Comparison of ENCODE assay signal across 8 mouse cellular contexts in genomic region chr8:12397346-12397925, GRCm38 (mm10). TPM values are rescaled to one million over a fixed set of nuclear protein-coding genes. Genes with fewer than 3 reads are reported as not detected.
A peak's percentile ranks its signal among the peaks of the same experiment; 100 is the strongest.
DNase-seq lines count a peak whose midpoint lies in the region; ATAC-seq and TF ChIP-seq lines count a peak whose summit lies in the region.

No protein-coding gene starts in this region.

- no peak for TF ChIP-seq POLR2A in lung, adult 2 months (IDR thresholded peaks at IDR 0.05; ENCODE audit: borderline replicate concordance, extremely low read depth, low read depth, low read length)
- TF ChIP-seq POLR2A in olfactory bulb, adult 2 months (IDR thresholded peaks at IDR 0.05; ENCODE audit: insufficient read depth, low read depth, low read length) = no peak; the same call in none of the 2 replicates

- ATAC-seq in lung, embryonic 15.5 days (ENCODE audit: borderline replicate concordance, extremely low read depth, low FRiP score, low TSS enrichment) = no peak
- no peak for ATAC-seq in forebrain, embryonic 11.5 days (replicated peaks; ENCODE audit: low FRiP score)
- ATAC-seq in intestine, postnatal 0 days = no peak

- no peak for TF ChIP-seq CTCF in lung, adult 2 months (IDR thresholded peaks at IDR 0.05; ENCODE audit: insufficient read depth, low read length)
- TF ChIP-seq CTCF in intestine, postnatal 0 days (IDR thresholded peaks at IDR 0.05; ENCODE audit: low read depth) = no peak
- TF ChIP-seq CTCF in olfactory bulb, adult 2 months (IDR thresholded peaks at IDR 0.05; ENCODE audit: insufficient read depth, low read depth, low read length) = no peak

- H3K4me3 ChIP-seq in lung, embryonic 15.5 days = peak overlapping the region; percentile 33
- H3K4me3 ChIP-seq in lung, adult 2 months (replicated peaks; ENCODE audit: extremely low read depth, low read depth, low read length) = no peak overlapping the region
- H3K4me3 ChIP-seq in forebrain, embryonic 11.5 days (ENCODE audit: low read depth, low read length) = peak overlapping the region; percentile 94
- H3K4me3 ChIP-seq in intestine, postnatal 0 days (ENCODE audit: low read depth, low read length) = no peak overlapping the region; the same call in 1 of the 2 replicates
- H3K4me3 ChIP-seq in olfactory bulb, adult 2 months (ENCODE audit: insufficient read depth, low read depth, low read length) = peak overlapping the region; percentile 82

- H3K36me3 ChIP-seq in lung, embryonic 15.5 days = no peaks in the 10 kb centered on the region
- H3K36me3 ChIP-seq in forebrain, embryonic 11.5 days (ENCODE audit: control insufficient read depth, insufficient read depth, low read length) = no peaks in the 10 kb centered on the region
- no peaks in the 10 kb centered on the region for H3K36me3 ChIP-seq in intestine, postnatal 0 days (ENCODE audit: control insufficient read depth, insufficient read depth)

- H3K9me3 ChIP-seq in lung, embryonic 15.5 days = no peaks in the 10 kb centered on the region
- H3K9me3 ChIP-seq in forebrain, embryonic 11.5 days (ENCODE audit: control insufficient read depth, low read length) = no peaks in the 10 kb centered on the region
- H3K9me3 ChIP-seq in intestine, postnatal 0 days (ENCODE audit: control insufficient read depth) = no peaks in the 10 kb centered on the region

- peak overlapping the region; percentile 46 for H3K4me2 ChIP-seq in lung, embryonic 15.5 days
- peak overlapping the region; percentile 71 for H3K4me2 ChIP-seq in forebrain, embryonic 11.5 days (ENCODE audit: low read depth, low read length, severe bottlenecking)
- H3K4me2 ChIP-seq in intestine, postnatal 0 days (replicated peaks; ENCODE audit: low read depth) = peak overlapping the region; percentile 44

- H3K27ac ChIP-seq in lung, embryonic 15.5 days = no peak overlapping the region
- peak overlapping the region; percentile 99 for H3K27ac ChIP-seq in forebrain, embryonic 11.5 days (ENCODE audit: low read depth, low read length)
- no peak overlapping the region for H3K27ac ChIP-seq in intestine, postnatal 0 days (ENCODE audit: low read depth, low read length)
- peak overlapping the region; percentile 94 for H3K27ac ChIP-seq in olfactory bulb, adult 2 months (ENCODE audit: insufficient read depth, low read depth, low read length)

- peaks cover 99% of the 10 kb centered on the region for H3K27me3 ChIP-seq in lung, embryonic 15.5 days
- H3K27me3 ChIP-seq in forebrain, embryonic 11.5 days (ENCODE audit: control insufficient read depth, insufficient read depth, low read length) = peaks cover 13% of the 10 kb centered on the region
- H3K27me3 ChIP-seq in intestine, postnatal 0 days (replicated peaks; ENCODE audit: control insufficient read depth, insufficient read depth, low read length) = peaks cover 99% of the 10 kb centered on the region

- no peak for DNase-seq in lung, adult 2 months
- peak; percentile 75 for DNase-seq in forebrain, embryonic 11.5 days (ENCODE audit: low spot score)
- no peak for DNase-seq in urinary bladder, postnatal 10 days (ENCODE audit: low spot score)
- no peak for DNase-seq in urinary bladder, postnatal 25 days (ENCODE audit: low spot score)
- no peak for DNase-seq in spleen, postnatal 36 days (ENCODE audit: low spot score in 2 of 2)

- H3K4me1 ChIP-seq in lung, embryonic 15.5 days = peaks cover 25% of the 10 kb centered on the region; the same call in 1 of the 2 replicates
- H3K4me1 ChIP-seq in lung, adult 2 months (ENCODE audit: control insufficient read depth, insufficient read depth, low read length) = no peaks in the 10 kb centered on the region; the same call in 1 of the 2 replicates
- peaks cover 20% of the 10 kb centered on the region for H3K4me1 ChIP-seq in forebrain, embryonic 11.5 days (replicated peaks; ENCODE audit: control insufficient read depth, insufficient read depth, low read length)
- H3K4me1 ChIP-seq in intestine, postnatal 0 days (replicated peaks; ENCODE audit: control insufficient read depth, insufficient read depth, low read length) = no peaks in the 10 kb centered on the region
- H3K4me1 ChIP-seq in olfactory bulb, adult 2 months (ENCODE audit: control insufficient read depth, insufficient read depth, low read length) = peaks cover 15% of the 10 kb centered on the region

- H3K9ac ChIP-seq in lung, embryonic 15.5 days = no peak overlapping the region
- H3K9ac ChIP-seq in forebrain, embryonic 11.5 days (ENCODE audit: low read length) = peak overlapping the region; percentile 98
- H3K9ac ChIP-seq in intestine, postnatal 0 days (ENCODE audit: low read depth, low read length) = no peak overlapping the region

- 1% methylated on average over 58 of the region's 59 CpGs for WGBS in lung, embryonic 15.5 days
- 2% methylated on average over 59 of the region's 59 CpGs for WGBS in lung, adult 2 months
- WGBS in forebrain, embryonic 11.5 days = under 1% methylated on average over 59 of the region's 59 CpGs
- under 1% methylated on average over 52 of the region's 59 CpGs for WGBS in intestine, postnatal 0 days
- WGBS in olfactory bulb, adult 2 months = 1% methylated on average over 59 of the region's 59 CpGs

RNA-seq across cellular contexts. Expression of gene Sox1, which starts 2.3 kb away (rescaled TPM):
- not detected in 2 replicates for polyA plus RNA-seq in lung, embryonic 15.5 days (2015; fragmentation: Nextera tagmentation; extraction: Ambion mirVana)
- not detected in 2 replicates for polyA plus RNA-seq in lung, adult 2 months (2012; rRNA removed)
- 11.3 and 12.4 TPM in 2 replicates for polyA plus RNA-seq in forebrain, embryonic 11.5 days (2014; fragmentation: Nextera tagmentation; extraction: Ambion mirVana)
- not detected in 2 replicates for polyA plus RNA-seq in intestine, postnatal 0 days (2015; fragmentation: Nextera tagmentation; extraction: Ambion mirVana)
- not detected in 2 replicates for polyA plus RNA-seq in olfactory bulb, adult 2 months (2012; ENCODE audit: insufficient read depth, insufficient read length, low replicate concordance, missing spikeins)

Comparison
In these comparisons a context has a peak if more than half of its experiments do, and no peak if none do; other contexts are left out.
1. H3K4me3 ChIP-seq: peak in lung, embryonic 15.5 days (single experiment), forebrain, embryonic 11.5 days (single experiment) and olfactory bulb, adult 2 months (single experiment); none in lung, adult 2 months (single experiment) and intestine, postnatal 0 days (single experiment).
2. H3K27ac ChIP-seq: peak in forebrain, embryonic 11.5 days (single experiment) and olfactory bulb, adult 2 months (single experiment); none in lung, embryonic 15.5 days (single experiment) and intestine, postnatal 0 days (single experiment).
3. RNA of gene Sox1, which starts 2.3 kb away (polyA plus RNA-seq): 11.3 to 12.4 TPM in forebrain, embryonic 11.5 days; not detected in intestine, postnatal 0 days, not detected in lung, embryonic 15.5 days, not detected in lung, adult 2 months and not detected in olfactory bulb, adult 2 months; every median in the first group is over 10 times any median in the second.
4. Peak in every context shown above with its lines, with median percentiles within 50 percentile points of each other: H3K4me2 ChIP-seq.